Mouse (Mus musculus) urinary bladder, postnatal 14 days (tissue): Measurements from ENCODE around the gene Lpcat2.

Experiments
- DNase-seq: peaks from one replicate; pipeline ENCODE4 v3.0.0; 2021; ENCODE audit warnings: low spot score

The Lpcat2 gene

DNA sequence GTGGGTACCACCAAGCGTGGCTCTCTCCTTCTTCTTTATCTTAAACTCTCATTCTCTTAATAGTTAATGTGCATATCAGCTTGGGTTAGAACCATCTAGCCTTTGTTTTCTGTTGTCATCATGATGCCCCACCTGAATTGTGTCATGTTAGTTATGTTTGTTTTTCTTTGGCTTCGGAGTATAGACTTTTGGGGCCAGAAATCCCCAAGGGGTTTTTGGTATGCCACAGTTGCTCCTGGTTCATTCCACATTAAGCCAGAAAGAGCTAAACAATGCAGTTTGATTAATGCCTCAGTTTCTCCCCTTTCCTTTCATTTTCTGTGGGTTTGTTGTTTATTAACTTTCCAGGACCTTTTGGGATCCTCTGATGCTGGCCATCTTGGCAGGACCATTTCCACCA lies 53.3 kb downstream of the Lpcat2 start:
- no peak for DNase-seq

DNA sequence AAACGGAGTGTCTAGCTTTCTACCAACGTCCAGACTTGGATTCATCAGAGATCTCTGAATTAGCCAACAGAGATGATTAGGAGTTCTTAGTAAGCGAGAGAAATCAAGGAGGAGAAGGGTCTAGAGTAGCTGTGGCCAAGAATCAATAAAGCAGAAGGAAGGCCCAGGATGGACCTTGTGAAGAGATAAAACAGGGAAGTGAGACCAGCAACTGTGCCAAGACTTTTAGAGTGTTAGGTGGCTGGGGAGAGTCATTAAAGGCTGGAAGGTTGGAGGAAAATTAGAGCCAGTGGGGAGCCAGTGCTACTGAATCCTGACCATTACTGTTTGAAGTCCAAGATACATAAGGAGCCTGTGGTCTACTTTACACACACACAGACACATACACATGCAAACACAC lies 56.3 kb downstream of the Lpcat2 start:
- no peak for DNase-seq

DNA sequence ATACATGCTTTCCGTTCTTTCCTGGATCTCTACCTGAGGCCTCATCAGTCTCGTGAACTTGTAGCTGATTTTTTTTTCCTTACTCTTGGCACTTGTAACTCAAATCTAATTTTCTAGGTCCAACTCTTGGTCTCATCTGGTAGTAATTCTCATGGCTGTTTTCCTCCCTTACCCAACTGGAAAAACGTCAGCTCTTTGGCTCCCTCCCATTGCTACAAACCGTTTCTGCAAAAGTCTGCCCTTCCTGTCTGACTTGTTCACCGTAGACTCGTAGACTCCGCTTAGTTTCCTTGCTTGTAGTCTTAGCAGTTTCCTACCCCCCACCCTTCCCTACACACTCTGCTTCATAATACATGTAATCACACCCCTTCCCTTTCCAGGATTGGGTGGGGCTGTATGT lies 58.3 kb downstream of the Lpcat2 start:
- DNase-seq = no peak

DNA sequence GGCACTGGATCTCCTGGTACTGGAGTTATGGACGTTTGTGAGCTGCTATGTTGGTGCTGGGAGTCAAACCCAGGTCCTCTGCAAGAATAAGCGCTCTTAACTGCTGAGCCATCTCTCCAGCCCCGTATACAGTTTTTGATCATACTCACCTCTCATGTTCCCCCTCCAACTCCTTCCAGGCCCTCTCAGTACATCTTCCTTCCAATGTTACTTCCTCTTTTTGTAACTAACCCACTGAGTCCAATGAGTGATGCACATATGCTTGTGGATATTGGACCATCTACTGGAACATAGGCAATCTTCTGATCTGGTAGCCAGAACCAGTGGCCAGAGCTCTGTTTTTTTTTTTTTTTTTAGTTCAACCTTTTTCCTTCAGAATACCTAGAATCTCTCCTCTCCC lies 60.9 kb downstream of the Lpcat2 start:
- no peak for DNase-seq

DNA sequence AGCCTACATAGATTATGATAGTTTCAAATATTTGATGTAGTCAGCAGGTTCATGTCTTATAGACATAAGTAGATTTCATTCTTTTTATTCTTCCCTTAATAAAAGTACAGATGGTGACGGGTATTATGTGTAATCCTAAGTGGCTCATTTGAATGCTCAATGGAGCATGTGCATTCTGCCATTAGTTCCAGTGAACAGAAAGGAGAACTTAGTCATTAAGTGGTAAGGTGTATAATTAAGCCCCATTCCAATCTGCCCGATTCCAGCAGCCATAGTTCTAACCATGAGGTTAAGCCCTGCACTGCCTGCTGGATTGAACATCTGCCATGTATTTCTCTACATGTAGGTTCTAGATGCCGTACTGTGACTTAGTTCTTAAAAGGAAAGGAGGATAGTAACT lies 66.6 kb downstream of the Lpcat2 start:
- no peak for DNase-seq

DNA sequence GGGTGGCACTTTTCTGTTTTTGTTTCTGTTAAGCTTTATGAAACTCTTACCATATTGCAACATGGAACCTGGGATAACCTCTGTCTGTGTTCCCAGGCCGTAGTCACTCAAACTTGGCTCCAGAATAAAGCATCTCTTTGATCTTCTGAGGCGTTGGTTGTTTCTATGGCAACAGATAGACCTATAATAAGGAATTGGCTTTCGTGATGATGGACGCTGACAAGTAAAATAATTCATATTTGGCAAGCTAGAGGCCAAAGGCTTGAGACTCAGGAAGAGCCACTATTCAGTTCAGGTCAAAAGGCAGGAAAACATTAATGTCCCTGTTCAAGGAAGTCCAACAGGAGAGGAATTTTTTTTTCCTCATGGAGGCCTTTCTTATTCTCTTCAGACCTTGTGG lies 73.8 kb downstream of the Lpcat2 start:
- no peak for DNase-seq

DNA sequence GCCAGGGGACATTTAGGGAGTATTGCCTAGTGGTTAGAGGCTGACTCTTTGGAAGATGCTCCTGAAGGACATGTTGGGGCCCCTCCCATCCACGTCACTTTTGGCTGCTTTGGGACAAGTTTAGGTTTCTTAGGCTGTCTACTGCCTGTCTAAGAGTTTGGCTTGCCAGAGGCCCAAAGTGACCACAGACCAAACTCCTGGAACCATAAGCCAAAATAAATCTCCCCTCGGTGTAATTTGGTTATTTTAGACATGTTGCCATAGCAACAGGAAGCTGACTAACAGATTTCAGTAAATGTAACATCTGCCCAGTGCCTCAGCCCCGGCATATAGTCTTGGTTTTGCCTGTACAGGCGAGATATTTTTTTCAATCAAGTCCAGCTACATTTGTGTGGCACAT lies 82.9 kb downstream of the Lpcat2 start:
- no peak for DNase-seq

DNA sequence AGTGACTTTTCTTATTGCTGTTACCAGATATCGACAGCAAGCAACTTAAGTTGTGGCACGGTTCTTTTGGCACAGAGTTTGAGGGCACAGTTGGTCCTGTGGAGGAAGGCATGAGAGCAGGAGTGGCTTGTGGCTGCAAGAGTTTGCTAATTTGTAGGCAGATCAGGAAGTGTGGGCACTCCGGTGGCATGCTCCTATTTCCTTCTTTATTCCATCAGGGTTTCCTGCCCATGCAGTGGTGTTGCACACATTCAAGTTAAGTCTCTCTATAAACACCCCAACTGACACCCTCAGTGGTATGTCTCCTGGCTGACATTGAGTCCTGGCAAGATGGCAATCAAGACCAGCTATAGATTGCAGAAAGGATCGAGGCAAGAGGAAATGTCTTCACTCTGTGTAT lies 93.9 kb downstream of the Lpcat2 start:
- DNase-seq = no peak

DNA sequence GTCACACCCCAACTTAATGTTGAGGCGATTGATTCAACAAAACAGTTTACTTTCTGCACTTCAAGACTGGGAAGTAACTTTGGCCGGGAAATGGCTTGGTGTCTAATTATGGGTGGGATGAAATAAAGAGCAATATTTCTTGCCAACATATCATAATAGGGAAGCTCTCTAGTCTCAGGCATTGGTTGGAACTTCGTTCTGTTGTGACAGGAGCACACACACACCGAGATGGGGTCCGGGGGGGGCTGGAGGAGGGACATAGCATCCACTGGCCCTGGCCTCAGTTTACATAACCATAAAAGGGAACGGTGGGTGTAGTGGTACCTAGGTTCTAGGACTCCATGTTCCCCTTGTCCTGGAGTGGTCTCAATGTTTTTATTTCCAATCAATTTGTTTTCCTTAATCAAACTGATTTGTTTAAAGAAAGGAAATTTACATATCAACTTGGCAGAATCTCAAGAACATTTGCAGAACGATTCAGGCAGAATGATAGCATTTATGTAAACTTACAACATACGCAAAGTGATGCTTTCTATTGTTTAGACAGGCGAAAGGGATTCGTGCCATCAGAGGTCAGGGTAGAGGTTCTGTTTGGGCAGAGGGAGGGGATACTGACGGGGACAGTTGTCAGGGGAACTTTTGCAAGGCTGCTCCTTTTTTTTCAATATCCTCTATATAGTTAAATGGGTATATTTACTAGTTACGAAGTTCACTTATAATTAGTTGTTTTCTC lies 95.7 kb downstream of the Lpcat2 start:
- DNase-seq = no peak

DNA sequence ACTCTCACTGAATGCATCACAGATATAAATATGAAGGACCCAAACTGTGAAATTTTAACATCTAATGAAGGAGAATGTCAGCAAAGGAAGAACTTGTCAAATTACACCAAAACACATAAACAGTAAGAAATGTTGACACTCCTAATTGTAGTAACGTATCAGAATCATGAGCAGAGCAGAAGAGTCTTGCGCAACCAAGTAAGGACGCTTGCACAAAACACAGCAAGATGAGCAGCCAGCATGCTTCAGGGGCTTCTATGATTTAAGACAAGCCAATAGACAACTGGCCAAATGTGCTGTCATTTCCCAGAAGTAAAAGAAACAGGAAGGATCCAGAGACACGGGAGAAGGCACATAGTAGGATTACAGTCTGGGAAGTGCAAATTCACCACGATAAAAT lies 98.9 kb downstream of the Lpcat2 start:
- DNase-seq = no peak

DNA sequence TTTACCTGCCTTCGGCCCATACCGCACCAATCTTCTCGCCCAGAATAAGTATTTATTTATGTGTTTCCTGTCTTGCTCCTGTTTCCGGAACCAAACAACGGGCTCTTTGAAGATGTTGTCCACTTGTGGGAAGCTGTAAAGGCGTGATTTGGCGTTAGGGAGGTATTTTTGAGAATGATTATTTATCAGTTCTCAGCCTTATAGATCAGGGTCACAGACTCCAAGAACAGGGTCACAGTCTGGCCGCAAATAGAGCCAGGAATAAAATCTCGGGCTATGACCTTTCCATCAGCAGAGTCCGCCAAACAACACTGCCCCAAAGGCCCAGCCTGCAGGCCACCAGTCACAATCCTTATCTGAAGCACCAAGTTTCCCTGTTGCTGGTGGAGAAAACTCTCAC lies 104.6 kb downstream of the Lpcat2 start, which contains the start of gene Slc6a2:
Gene Slc6a2, plus strand, starts transcription at position 301 of the 400 bp plus-strand sequence.
- no peak for DNase-seq

DNA sequence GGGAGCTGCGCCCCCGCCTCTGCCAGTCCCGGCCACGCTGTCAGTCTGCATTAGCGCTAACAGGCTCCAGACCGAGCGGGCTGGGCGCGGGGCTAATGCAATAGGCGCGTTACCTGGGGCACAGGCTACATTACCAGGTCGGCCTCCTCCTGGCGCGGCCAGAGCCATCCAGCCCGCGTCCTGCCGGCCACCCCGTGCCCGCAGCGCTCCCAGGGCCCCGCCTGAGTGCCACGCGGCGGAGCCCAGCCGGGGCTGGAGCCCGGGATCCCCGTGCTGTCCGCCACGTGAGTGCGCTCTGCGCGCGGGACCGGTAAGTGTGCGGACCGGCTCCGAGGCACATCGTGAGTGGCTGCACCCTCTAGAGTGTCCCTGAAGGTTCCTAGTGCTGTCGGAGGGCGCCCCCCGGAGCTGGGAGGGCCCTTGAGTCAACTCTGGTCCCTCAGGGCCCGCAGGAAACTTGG lies 105.3 kb downstream of the Lpcat2 start:
- no peak for DNase-seq

DNA sequence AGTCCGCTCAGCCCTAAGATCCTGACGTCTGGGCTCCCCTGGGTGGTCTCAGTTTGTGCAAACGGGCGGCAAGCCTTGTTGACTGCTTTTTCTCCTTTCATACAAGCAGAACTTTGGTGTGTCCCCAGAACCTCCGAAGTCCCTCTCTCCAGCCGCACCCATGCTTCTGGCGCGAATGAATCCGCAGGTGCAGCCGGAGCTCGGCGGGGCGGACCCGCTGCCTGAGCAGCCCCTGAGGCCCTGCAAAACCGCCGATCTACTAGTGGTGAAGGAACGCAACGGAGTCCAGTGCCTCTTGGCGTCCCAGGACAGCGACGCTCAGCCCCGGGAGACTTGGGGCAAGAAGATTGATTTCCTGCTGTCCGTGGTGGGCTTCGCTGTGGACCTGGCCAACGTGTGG lies 105.9 kb downstream of the Lpcat2 start:
- no peak for DNase-seq

DNA sequence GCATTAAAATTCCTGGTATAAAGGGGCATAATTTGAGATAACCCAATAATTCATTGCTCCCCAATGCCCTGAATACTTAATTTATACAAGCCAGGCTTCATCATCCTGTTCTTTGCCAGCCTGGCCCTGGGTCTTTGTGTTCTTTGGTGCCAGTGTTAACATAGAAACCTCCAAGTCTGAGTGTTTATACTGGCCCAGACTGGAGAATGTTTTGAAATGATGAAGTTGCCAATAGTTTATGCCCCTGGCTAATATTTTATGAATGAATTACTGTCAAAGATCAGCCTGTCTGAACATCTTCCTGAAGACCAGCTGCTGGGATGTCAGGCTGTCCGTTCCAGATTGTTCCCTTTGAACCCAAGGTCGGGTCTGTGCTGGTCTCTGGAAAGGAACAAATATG lies 109.4 kb downstream of the Lpcat2 start:
- no peak for DNase-seq
